24 mouse cellular contexts compared by ENCODE assay signal in the genomic region with DNA sequence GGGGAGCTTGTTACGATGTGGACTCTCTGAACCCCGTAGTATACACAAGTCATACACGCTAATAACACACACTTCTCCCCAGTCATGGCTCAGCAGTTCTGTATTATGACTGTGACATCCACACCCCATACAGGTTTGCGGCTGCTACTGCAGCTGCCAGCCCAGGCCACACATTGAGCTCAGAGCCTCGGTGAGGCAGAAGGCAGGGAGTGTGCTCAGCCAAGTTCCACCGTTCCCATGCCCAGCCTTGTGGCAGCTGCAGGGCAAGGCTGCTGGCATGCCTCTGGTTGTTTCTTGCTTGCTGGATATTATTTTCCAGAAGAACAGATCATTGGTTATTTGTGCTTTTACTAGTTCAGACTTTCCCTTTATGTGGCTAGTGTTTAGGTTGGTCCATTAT.
DNase-seq lines count a peak whose midpoint lies in the region; ATAC-seq and TF ChIP-seq lines count a peak whose summit lies in the region.
"Had no signal": no experiment of that assay in that cellular context is flagged by ENCODE, and none has a peak within 500 bp of the region (broad histone marks: within the 10 kb centered on the region; RNA-seq: fewer than 3 reads in every experiment).

No protein-coding gene starts in this region.

- 55% methylated on average over 6 of the region's 6 CpGs for WGBS in hindbrain, embryonic 16.5 days
- 77% methylated on average over 6 of the region's 6 CpGs for WGBS in hindbrain, embryonic 13.5 days

- H3K27ac ChIP-seq in gastrocnemius, adult 2 months: no peak overlapping the region
- no peak overlapping the region for H3K27ac ChIP-seq in hindbrain, embryonic 16.5 days (ENCODE audit: low read depth, low read length)
- no peak overlapping the region for H3K27ac ChIP-seq in hindbrain, embryonic 13.5 days
- H3K27ac ChIP-seq: limb, embryonic 13.5 days; lung, embryonic 15.5 days; neural tube, embryonic 13.5 days had no signal

- H3K9me3 ChIP-seq in hindbrain, embryonic 16.5 days (ENCODE audit: control insufficient read depth, low read length): no peaks in the 10 kb centered on the region
- H3K9me3 ChIP-seq in hindbrain, embryonic 13.5 days: no peaks in the 10 kb centered on the region
- H3K9me3 ChIP-seq: heart, embryonic 12.5 days; limb, embryonic 13.5 days; lung, embryonic 15.5 days; neural tube, embryonic 13.5 days had no signal

- H3K9ac ChIP-seq in hindbrain, embryonic 16.5 days (ENCODE audit: low read depth, low read length): no peak overlapping the region
- no peak overlapping the region for H3K9ac ChIP-seq in hindbrain, embryonic 13.5 days
- H3K9ac ChIP-seq: heart, embryonic 12.5 days; limb, embryonic 13.5 days; lung, embryonic 15.5 days; neural tube, embryonic 13.5 days had no signal

- no peaks in the 10 kb centered on the region for H3K27me3 ChIP-seq in hindbrain, embryonic 16.5 days (replicated peaks; ENCODE audit: control insufficient read depth, insufficient read depth, low read length)
- no peaks in the 10 kb centered on the region for H3K27me3 ChIP-seq in hindbrain, embryonic 13.5 days
- H3K27me3 ChIP-seq: heart, embryonic 12.5 days; limb, embryonic 13.5 days; lung, embryonic 15.5 days; neural tube, embryonic 13.5 days had no signal

- DNase-seq in cerebellum, postnatal 10 days: peak; percentile 69 to 78
- no peak for DNase-seq in cerebellum, postnatal 25 days
- peak; percentile 29 for DNase-seq in gastrocnemius, adult 2 months
- DNase-seq in gastrocnemius, adult 8-10 months (ENCODE audit: low spot score in 2 of 2): no peak
- peak; percentile 14 for DNase-seq in gastrocnemius, postnatal 25 days
- no peak for DNase-seq in adrenal gland, postnatal 10 days
- DNase-seq: adrenal gland, adult 8-10 months; cerebellum, adult 11-12 months; cerebellum, adult 9-11 months; heart, adult 18-20 months; heart, postnatal 4 days; kidney, adult 11 months; kidney, postnatal 14 days; layer of hippocampus, adult 9-11 months had no signal

- no peak overlapping the region for H3K4me2 ChIP-seq in hindbrain, embryonic 16.5 days (ENCODE audit: low read length)
- H3K4me2 ChIP-seq in hindbrain, embryonic 13.5 days: no peak overlapping the region
- H3K4me2 ChIP-seq: heart, embryonic 12.5 days; limb, embryonic 13.5 days; liver, embryonic 11.5 days; lung, embryonic 15.5 days; midbrain, embryonic 11.5 days; neural tube, embryonic 13.5 days had no signal

- no peaks in the 10 kb centered on the region for H3K36me3 ChIP-seq in hindbrain, embryonic 16.5 days (ENCODE audit: control insufficient read depth, insufficient read depth, low read length)
- H3K36me3 ChIP-seq in hindbrain, embryonic 13.5 days: no peaks in the 10 kb centered on the region
- H3K36me3 ChIP-seq: G1E; heart, embryonic 12.5 days; limb, embryonic 13.5 days; lung, embryonic 15.5 days; neural tube, embryonic 13.5 days had no signal

- H3K4me3 ChIP-seq in gastrocnemius, adult 2 months: no peak overlapping the region
- no peak overlapping the region for H3K4me3 ChIP-seq in hindbrain, embryonic 16.5 days (ENCODE audit: low read length)
- no peak overlapping the region for H3K4me3 ChIP-seq in hindbrain, embryonic 13.5 days
- H3K4me3 ChIP-seq: heart, embryonic 12.5 days; limb, embryonic 13.5 days; lung, embryonic 15.5 days; neural tube, embryonic 13.5 days had no signal

- no peaks in the 10 kb centered on the region; the same call in 1 of the 2 replicates for H3K4me1 ChIP-seq in hindbrain, embryonic 16.5 days (ENCODE audit: control insufficient read depth, insufficient read depth, low read depth, low read length)
- H3K4me1 ChIP-seq in hindbrain, embryonic 13.5 days (replicated peaks): peaks cover 6% of the 10 kb centered on the region; the same call in 1 of the 2 replicates
- H3K4me1 ChIP-seq: limb, embryonic 13.5 days had no signal

- no peak for TF ChIP-seq CTCF in gastrocnemius, adult 2 months (IDR thresholded peaks at IDR 0.05)

- intact Hi-C loops in gastrocnemius, adult 2 months (cut with DNase I): no loop called here

- ATAC-seq in hindbrain, embryonic 16.5 days: peak; percentile 79; the same call in 1 of the 2 replicates
- no peak for ATAC-seq in hindbrain, embryonic 13.5 days (ENCODE audit: low FRiP score)
- ATAC-seq: midbrain, embryonic 16.5 days had no signal

Comparison
In these comparisons a context has a peak if more than half of its experiments do, and no peak if none do; other contexts are left out.
1. DNase-seq: peak in cerebellum, postnatal 10 days (2 of 2), gastrocnemius, adult 2 months (single experiment) and gastrocnemius, postnatal 25 days (single experiment); none in cerebellum, postnatal 25 days (0 of 2), gastrocnemius, adult 8-10 months (0 of 2) and adrenal gland, postnatal 10 days (single experiment).